Mouse (Mus musculus): ENCODE data around the gene Tldc1. TPM values are rescaled to one million over a fixed set of nuclear protein-coding genes. Genes with fewer than 3 reads are reported as not detected.

Tldc1 gene
- 10.9 and 11.0 TPM in 2 replicates for polyA plus RNA-seq (2015; fragmentation: Nextera tagmentation; extraction: Ambion mirVana)

GRCm38 (mm10) chr8:119778263-119778662 lies at the start of gene Tldc1:
Gene Tldc1 (minus strand): TSS chr8:119778416.
- peak; percentile 98 for ATAC-seq
- Histone ChIP-seq H3K4me2 (replicated peaks) (peak within 1 kb of the TSS; percentile 89), H3K27me3 (no peaks in the 10 kb centered on the region), H3K4me3 (replicated peaks) (peak within 1 kb of the TSS; percentile 61), H3K27ac (peak within 1 kb of the TSS; percentile 77), H3K9ac (replicated peaks) (peak within 1 kb of the TSS; percentile 80), H3K9me3 (no peaks in the 10 kb centered on the region), H3K4me1 (replicated peaks) (peaks cover 21% of the 10 kb centered on the region), H3K36me3 (no peaks in the 10 kb centered on the region)
- under 1% methylated on average over 18 of the region's 18 CpGs for WGBS

GRCm38 (mm10) chr8:119827721-119828153 lies 49.5 kb upstream of the Tldc1 start:
- no peak for ATAC-seq
- Histone ChIP-seq H3K27me3 (no peaks in the 10 kb centered on the region), H3K36me3 (peaks cover under 1% of the 10 kb centered on the region; the same call in 1 of the 2 replicates), H3K9ac (replicated peaks) (peak overlapping the region; percentile 23; the same call in 1 of the 2 replicates), H3K27ac (0 out of 2 replicates have a peak overlapping the region, but pooled peaks have one; percentile 39), H3K4me2 (replicated peaks) (no peak overlapping the region), H3K9me3 (no peaks in the 10 kb centered on the region), H3K4me1 (replicated peaks) (peaks cover 70% of the 10 kb centered on the region), H3K4me3 (replicated peaks) (no peak overlapping the region)
- WGBS = 33% methylated on average over 4 of the region's 4 CpGs

GRCm38 (mm10) chr8:119826982-119827381 lies 48.8 kb upstream of the Tldc1 start:
- H3K4me1 ChIP-seq (replicated peaks) = peaks cover 62% of the 10 kb centered on the region

GRCm38 (mm10) chr8:119825950-119826730 lies 47.9 kb upstream of the Tldc1 start:
- no peaks in the 10 kb centered on the region for H3K27me3 ChIP-seq
- H3K4me3 ChIP-seq (replicated peaks) = no peak overlapping the region
- peaks cover 15% of the 10 kb centered on the region for H3K36me3 ChIP-seq
- 89% methylated on average over 19 of the region's 19 CpGs for WGBS
- H3K9me3 ChIP-seq = no peaks in the 10 kb centered on the region
- no peak for ATAC-seq
- H3K27ac ChIP-seq = no peak overlapping the region
- no peak overlapping the region for H3K9ac ChIP-seq (replicated peaks)
- H3K4me2 ChIP-seq (replicated peaks) = no peak overlapping the region
- H3K4me1 ChIP-seq (replicated peaks) = peaks cover 54% of the 10 kb centered on the region

More at GRCm38 (mm10) chr8:119826982-119827381, 48.8 kb upstream of the Tldc1 start:
- Histone ChIP-seq H3K9me3 (no peaks in the 10 kb centered on the region), H3K27ac (no peak overlapping the region), H3K9ac (replicated peaks) (no peak overlapping the region), H3K36me3 (peaks cover 8% of the 10 kb centered on the region), H3K27me3 (no peaks in the 10 kb centered on the region), H3K4me2 (replicated peaks) (no peak overlapping the region), H3K4me3 (replicated peaks) (no peak overlapping the region)
- 86% methylated on average over 5 of the region's 5 CpGs for WGBS
- ATAC-seq = no peak

GRCm38 (mm10) chr8:119824809-119825273 lies 46.6 kb upstream of the Tldc1 start:
- ATAC-seq = no peak
- Histone ChIP-seq H3K4me3 (replicated peaks) (no peak overlapping the region), H3K9me3 (no peaks in the 10 kb centered on the region), H3K9ac (replicated peaks) (no peak overlapping the region), H3K27me3 (no peaks in the 10 kb centered on the region), H3K36me3 (peaks cover 27% of the 10 kb centered on the region), H3K27ac (no peak overlapping the region), H3K4me1 (replicated peaks) (peaks cover 41% of the 10 kb centered on the region), H3K4me2 (replicated peaks) (no peak overlapping the region)
- 82% methylated on average over 11 of the region's 11 CpGs for WGBS

GRCm38 (mm10) chr8:119824100-119824499 lies 45.9 kb upstream of the Tldc1 start:
- Histone ChIP-seq H3K9me3 (no peaks in the 10 kb centered on the region), H3K36me3 (peaks cover 34% of the 10 kb centered on the region), H3K4me2 (replicated peaks) (no peak overlapping the region), H3K4me3 (replicated peaks) (no peak overlapping the region), H3K27me3 (no peaks in the 10 kb centered on the region), H3K4me1 (replicated peaks) (peaks cover 38% of the 10 kb centered on the region), H3K27ac (no peak overlapping the region), H3K9ac (replicated peaks) (no peak overlapping the region)
- 42% methylated on average over 4 of the region's 4 CpGs for WGBS
- ATAC-seq = no peak

- H3K4me1 ChIP-seq (replicated peaks) = peaks cover 30% of the 10 kb centered on the region
- no peaks in the 10 kb centered on the region for H3K9me3 ChIP-seq
- no peak overlapping the region for H3K27ac ChIP-seq
- H3K9ac ChIP-seq (replicated peaks) = no peak overlapping the region
- no peak overlapping the region for H3K4me2 ChIP-seq (replicated peaks)
- peaks cover 43% of the 10 kb centered on the region for H3K36me3 ChIP-seq
- no peaks in the 10 kb centered on the region for H3K27me3 ChIP-seq
- WGBS = 97% methylated on average over 9 of the region's 9 CpGs
- H3K4me3 ChIP-seq (replicated peaks) = no peak overlapping the region
- no peak for ATAC-seq
Observed at GRCm38 (mm10) chr8:119823278-119823677, 45.1 kb upstream of the Tldc1 start.

- H3K27me3 ChIP-seq = no peaks in the 10 kb centered on the region
Observed at GRCm38 (mm10) chr8:119821691-119822090, 43.5 kb upstream of the Tldc1 start.

GRCm38 (mm10) chr8:119819976-119820375 lies 41.8 kb upstream of the Tldc1 start:
- H3K27ac ChIP-seq = no peak overlapping the region
- 93% methylated on average over 8 of the region's 8 CpGs for WGBS
- H3K36me3 ChIP-seq = peaks cover 46% of the 10 kb centered on the region

More at GRCm38 (mm10) chr8:119821691-119822090, 43.5 kb upstream of the Tldc1 start:
- H3K4me1 ChIP-seq (replicated peaks) = peaks cover 25% of the 10 kb centered on the region
- no peak for ATAC-seq
- no peak overlapping the region for H3K27ac ChIP-seq
- no peak overlapping the region for H3K9ac ChIP-seq (replicated peaks)
- WGBS = 94% methylated on average over 6 of the region's 6 CpGs
- H3K9me3 ChIP-seq = no peaks in the 10 kb centered on the region
- no peak overlapping the region for H3K4me3 ChIP-seq (replicated peaks)
- H3K36me3 ChIP-seq = peaks cover 45% of the 10 kb centered on the region
- no peak overlapping the region for H3K4me2 ChIP-seq (replicated peaks)

GRCm38 (mm10) chr8:119819316-119819715 lies 41.1 kb upstream of the Tldc1 start:
- Histone ChIP-seq H3K4me1 (replicated peaks) (peaks cover 29% of the 10 kb centered on the region), H3K27ac (no peak overlapping the region), H3K27me3 (no peaks in the 10 kb centered on the region), H3K4me2 (replicated peaks) (no peak overlapping the region), H3K9ac (replicated peaks) (no peak overlapping the region), H3K4me3 (replicated peaks) (no peak overlapping the region), H3K9me3 (no peaks in the 10 kb centered on the region), H3K36me3 (peaks cover 52% of the 10 kb centered on the region)
- ATAC-seq = no peak
- 56% methylated on average over 7 of the region's 7 CpGs for WGBS

More at GRCm38 (mm10) chr8:119819976-119820375, 41.8 kb upstream of the Tldc1 start:
- Histone ChIP-seq H3K4me2 (replicated peaks) (no peak overlapping the region), H3K4me3 (replicated peaks) (no peak overlapping the region), H3K4me1 (replicated peaks) (peaks cover 29% of the 10 kb centered on the region), H3K27me3 (no peaks in the 10 kb centered on the region), H3K9me3 (no peaks in the 10 kb centered on the region), H3K9ac (replicated peaks) (no peak overlapping the region)
- no peak for ATAC-seq

GRCm38 (mm10) chr8:119817446-119817845 lies 39.2 kb upstream of the Tldc1 start:
- Histone ChIP-seq H3K9me3 (no peaks in the 10 kb centered on the region), H3K4me1 (replicated peaks) (peaks cover 40% of the 10 kb centered on the region), H3K9ac (replicated peaks) (no peak overlapping the region), H3K4me2 (replicated peaks) (no peak overlapping the region), H3K27ac (peak overlapping the region; percentile 39; the same call in 1 of the 2 replicates), H3K36me3 (peaks cover 49% of the 10 kb centered on the region), H3K27me3 (no peaks in the 10 kb centered on the region), H3K4me3 (replicated peaks) (no peak overlapping the region)
- WGBS = 35% methylated on average over 12 of the region's 12 CpGs
- no peak for ATAC-seq

- H3K27ac ChIP-seq = no peak overlapping the region
- no peaks in the 10 kb centered on the region for H3K27me3 ChIP-seq
- H3K36me3 ChIP-seq = peaks cover 38% of the 10 kb centered on the region
- H3K4me3 ChIP-seq (replicated peaks) = no peak overlapping the region
- H3K9me3 ChIP-seq = no peaks in the 10 kb centered on the region
- H3K4me2 ChIP-seq (replicated peaks) = no peak overlapping the region
- peaks cover 52% of the 10 kb centered on the region for H3K4me1 ChIP-seq (replicated peaks)
- no peak overlapping the region for H3K9ac ChIP-seq (replicated peaks)
- no peak for ATAC-seq
- 70% methylated on average over 6 of the region's 6 CpGs for WGBS
Observed at GRCm38 (mm10) chr8:119816219-119816618, 38.0 kb upstream of the Tldc1 start.

Measured in midbrain, embryonic 13.5 days (tissue).